Mouse (Mus musculus) E14TG2a.4 (cell line): Measurements from ENCODE around the gene Sf3b3.
A peak's percentile ranks its signal among the peaks of the same experiment; 100 is the strongest.

Experiments used
- H3K27me3 ChIP-seq: 2 replicates; pipeline ENCODE4 v1.6.1; 2014; ENCODE audit warnings: low read length, control low read depth; ENCODE audit not compliant: insufficient read depth
- H3K36me3 ChIP-seq: 2 replicates; pipeline ENCODE4 v1.6.1; 2014; ENCODE audit warnings: low read length, control low read depth; ENCODE audit not compliant: insufficient read depth
- H3K4me1 ChIP-seq: replicated peaks from 2 replicates; pipeline ENCODE4 v1.6.1; 2014; ENCODE audit warnings: low read depth, low read length, control low read depth
- H3K4me3 ChIP-seq: replicated peaks from 2 replicates; pipeline ENCODE4 v1.5.1; 2014; ENCODE audit warnings: mild to moderate bottlenecking, low read length
- H3K9me3 ChIP-seq: 2 replicates; pipeline ENCODE4 v1.6.1; 2014; ENCODE audit warnings: low read length, control low read depth
- CTCF ChIP-seq: conservative IDR thresholded peaks from 2 replicates; pipeline ENCODE4 v1.5.1; 2014; ENCODE audit warnings: low read length
- NANOG ChIP-seq: IDR thresholded peaks from 2 replicates; pipeline ENCODE4 v1.6.1; 2014; ENCODE audit warnings: borderline replicate concordance, low read length, mixed read lengths
- POU5F1 ChIP-seq: IDR thresholded peaks from 2 replicates; pipeline ENCODE4 v1.6.1; 2014; ENCODE audit warnings: low read length, borderline replicate concordance

The Sf3b3 gene

DNA sequence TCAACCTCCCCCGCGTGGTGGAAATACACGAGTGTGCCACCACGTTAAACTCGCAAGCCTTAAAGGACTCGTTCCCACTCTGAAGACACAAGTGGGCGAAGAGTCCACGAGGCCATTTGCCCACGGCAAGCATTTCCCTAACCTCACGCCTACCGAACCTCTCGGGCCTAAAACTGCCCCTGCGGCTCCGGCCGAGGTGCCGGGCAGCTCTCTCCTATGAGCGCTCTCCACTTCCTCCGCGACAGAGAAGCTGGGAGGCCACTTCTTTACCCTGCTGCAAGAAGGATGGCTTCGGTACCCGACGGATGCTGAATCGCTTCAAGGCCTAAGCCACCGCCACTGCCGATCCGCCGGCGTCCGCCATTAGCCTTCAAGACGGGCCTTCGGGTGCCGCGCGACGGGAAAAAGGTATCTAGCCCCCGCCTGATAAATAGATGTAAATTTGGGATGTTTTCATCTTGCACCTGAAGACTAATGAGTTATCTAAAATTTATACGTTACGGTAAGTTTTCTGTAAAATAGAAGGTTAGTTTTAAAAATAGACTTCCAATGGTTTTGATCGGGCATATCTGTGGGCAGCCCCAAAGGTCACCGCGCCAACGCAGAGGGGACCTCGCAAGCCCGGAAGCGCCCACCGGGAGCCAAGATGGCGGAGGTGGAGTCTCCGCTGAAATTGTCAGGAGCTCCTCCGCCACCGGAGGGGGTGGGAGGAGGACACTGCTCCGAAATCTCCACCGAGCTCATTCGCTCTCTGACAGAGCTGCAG lies at the start of gene Sf3b3, which contains the start of gene Cog4:
TSS of gene Sf3b3 (minus strand) at position 383 of the 766 bp plus-strand sequence.
TSS of gene Cog4 (plus strand) at position 196 of the 766 bp plus-strand sequence.
- peaks cover 46% of the 10 kb centered on the region for H3K4me1 ChIP-seq
- TF ChIP-seq POU5F1 (no peak), CTCF (no peak), NANOG (no peak)

DNA sequence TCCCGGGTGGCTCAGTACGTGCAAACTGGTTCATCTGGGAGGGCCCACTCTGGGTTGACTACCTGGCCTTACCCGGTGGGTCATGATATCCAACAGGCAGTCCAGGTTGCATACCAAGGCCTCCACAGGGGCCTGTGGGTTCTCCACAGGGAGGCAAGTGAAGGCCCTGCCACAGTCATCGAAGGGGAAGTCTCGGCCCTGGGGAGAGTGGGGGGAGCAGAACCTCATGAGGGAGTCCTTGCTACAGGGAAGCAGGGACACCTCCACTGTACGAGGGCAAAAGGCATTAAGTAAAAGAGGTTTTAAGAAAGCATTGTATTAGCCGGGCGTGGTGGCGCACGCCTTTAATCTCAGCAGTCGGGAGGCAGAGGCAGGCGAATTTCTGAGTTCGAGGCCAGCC lies 49.2 kb upstream of the Sf3b3 start:
- peaks cover 9% of the 10 kb centered on the region; the same call in 1 of the 2 replicates for H3K27me3 ChIP-seq
- H3K4me1 ChIP-seq = peaks cover 30% of the 10 kb centered on the region
- TF ChIP-seq CTCF = no peak
- no peak for TF ChIP-seq POU5F1
- TF ChIP-seq NANOG = no peak
- no peaks in the 10 kb centered on the region for H3K9me3 ChIP-seq
- H3K36me3 ChIP-seq = peaks cover 15% of the 10 kb centered on the region
- H3K4me3 ChIP-seq = 0 out of 2 replicates have a peak overlapping the region, but pooled peaks have one; percentile 10

More for the DNA sequence above, at the start of gene Sf3b3, which contains the start of gene Cog4:
- Histone ChIP-seq H3K4me3 (peak within 1 kb of the TSS; percentile 99), H3K36me3 (peaks cover 71% of the 10 kb centered on the region), H3K27me3 (no peaks in the 10 kb centered on the region), H3K9me3 (no peaks in the 10 kb centered on the region)

- Histone ChIP-seq H3K4me3 (peak overlapping the region; percentile 68), H3K36me3 (peaks cover 19% of the 10 kb centered on the region), H3K4me1 (peaks cover 31% of the 10 kb centered on the region), H3K27me3 (peaks cover 9% of the 10 kb centered on the region; the same call in 1 of the 2 replicates), H3K9me3 (no peaks in the 10 kb centered on the region)
- no peak for TF ChIP-seq NANOG
- no peak for TF ChIP-seq CTCF
- no peak for TF ChIP-seq POU5F1
Measured at GRCm38 (mm10) chr8:110895254-110895653, 48.7 kb upstream of the Sf3b3 start.

- Histone ChIP-seq H3K36me3 (peaks cover 23% of the 10 kb centered on the region), H3K27me3 (peaks cover 9% of the 10 kb centered on the region; the same call in 1 of the 2 replicates), H3K4me3 (peak overlapping the region; percentile 68), H3K9me3 (no peaks in the 10 kb centered on the region), H3K4me1 (peaks cover 35% of the 10 kb centered on the region)
- no peak for TF ChIP-seq NANOG
- no peak for TF ChIP-seq POU5F1
Measured at GRCm38 (mm10) chr8:110894851-110895250, 48.3 kb upstream of the Sf3b3 start.

DNA sequence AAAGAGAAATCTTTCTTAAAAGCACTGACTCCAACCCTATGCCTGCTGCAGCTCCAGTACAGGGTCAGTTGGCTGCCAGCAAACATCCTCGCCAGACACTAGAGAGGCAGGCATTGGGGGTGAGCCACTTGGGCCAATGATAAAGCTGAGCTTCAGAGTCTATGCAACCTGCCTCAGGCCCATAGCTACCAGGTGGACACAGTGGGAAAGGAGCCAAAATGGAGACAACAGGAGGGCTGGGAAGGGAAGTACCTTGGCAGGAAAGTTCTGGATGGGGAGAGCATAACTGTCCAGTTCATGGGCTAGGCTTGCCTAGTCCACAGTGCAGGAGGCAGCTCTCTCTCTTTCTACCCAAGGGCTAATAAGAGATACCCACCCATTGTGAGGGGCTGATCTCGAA lies 46.3 kb upstream of the Sf3b3 start:
- H3K36me3 ChIP-seq = peaks cover 18% of the 10 kb centered on the region
- no peaks in the 10 kb centered on the region for H3K9me3 ChIP-seq
- TF ChIP-seq NANOG (no peak), CTCF (no peak), POU5F1 (no peak)
- H3K4me3 ChIP-seq = no peak overlapping the region
- peaks cover 45% of the 10 kb centered on the region for H3K4me1 ChIP-seq
- peaks cover 9% of the 10 kb centered on the region; the same call in 1 of the 2 replicates for H3K27me3 ChIP-seq

GRCm38 (mm10) chr8:110892040-110892439 lies 45.5 kb upstream of the Sf3b3 start:
- peaks cover 54% of the 10 kb centered on the region for H3K4me1 ChIP-seq
- peaks cover 18% of the 10 kb centered on the region for H3K36me3 ChIP-seq
- H3K4me3 ChIP-seq = no peak overlapping the region
- H3K27me3 ChIP-seq = peaks cover 9% of the 10 kb centered on the region; the same call in 1 of the 2 replicates
- H3K9me3 ChIP-seq = no peaks in the 10 kb centered on the region
- TF ChIP-seq CTCF = peak; percentile 49
- no peak for TF ChIP-seq POU5F1
- no peak for TF ChIP-seq NANOG

- H3K4me1 ChIP-seq = peaks cover 53% of the 10 kb centered on the region
- H3K4me3 ChIP-seq = no peak overlapping the region
- H3K27me3 ChIP-seq = peaks cover 9% of the 10 kb centered on the region; the same call in 1 of the 2 replicates
- H3K36me3 ChIP-seq = peaks cover 30% of the 10 kb centered on the region
- no peak for TF ChIP-seq POU5F1
- TF ChIP-seq NANOG = no peak
- no peak for TF ChIP-seq CTCF
- H3K9me3 ChIP-seq = no peaks in the 10 kb centered on the region
Measured at GRCm38 (mm10) chr8:110889904-110890470, 43.4 kb upstream of the Sf3b3 start.

- peaks cover 42% of the 10 kb centered on the region for H3K36me3 ChIP-seq
- H3K4me1 ChIP-seq = peaks cover 45% of the 10 kb centered on the region
- TF ChIP-seq POU5F1 (no peak), CTCF (no peak), NANOG (no peak)
- no peaks in the 10 kb centered on the region for H3K9me3 ChIP-seq
- H3K27me3 ChIP-seq = 0 out of 2 replicates have a peak, but pooled peaks cover 5% of the 10 kb centered on the region
- H3K4me3 ChIP-seq = peak overlapping the region; percentile 72
Measured at GRCm38 (mm10) chr8:110888860-110889259, 42.3 kb upstream of the Sf3b3 start.
